Mouse (Mus musculus): ENCODE data around the gene Gabra5. TPM values are rescaled to one million over a fixed set of nuclear protein-coding genes. Genes with fewer than 3 reads are reported as not detected.

Gene Gabra5
- polyA plus RNA-seq, 1 experiment: not detected

DNA sequence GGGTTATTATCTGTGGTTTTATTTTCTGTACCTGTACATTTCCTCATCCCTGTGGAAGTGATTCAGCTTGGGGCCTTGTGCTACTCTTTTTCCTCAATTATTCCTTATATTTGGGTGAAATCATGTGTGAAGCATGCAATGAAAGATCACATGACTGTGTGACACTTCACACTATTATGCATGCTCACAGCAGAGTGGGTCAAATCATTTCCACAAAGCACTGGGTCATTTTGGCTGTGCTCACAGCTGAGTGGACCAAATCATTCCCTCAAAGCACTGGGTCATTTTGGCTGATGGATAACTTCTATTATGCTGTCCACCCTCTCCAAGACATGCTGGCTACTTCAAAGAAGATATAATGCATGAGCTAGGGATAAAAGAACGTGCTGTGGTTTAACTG lies 97.0 kb downstream of the Gabra5 start:
- Histone ChIP-seq H3K4me1 (ENCODE audit: control insufficient read depth, insufficient read depth, low read length) (no peaks in the 10 kb centered on the region), H3K36me3 (ENCODE audit: control insufficient read depth, insufficient read depth, low read length, poor library complexity, severe bottlenecking) (no peaks in the 10 kb centered on the region), H3K9ac (ENCODE audit: low read depth, poor library complexity, severe bottlenecking) (no peak overlapping the region), H3K9me3 (replicated peaks; ENCODE audit: control insufficient read depth, insufficient read depth, low read length, poor library complexity, severe bottlenecking) (no peaks in the 10 kb centered on the region; the same call in 1 of the 2 replicates), H3K4me3 (ENCODE audit: low read depth, low read length) (no peak overlapping the region), H3K27ac (ENCODE audit: insufficient read depth, low read length) (no peak overlapping the region), H3K27me3 (ENCODE audit: control insufficient read depth, insufficient read depth, low read length, poor library complexity, severe bottlenecking) (no peaks in the 10 kb centered on the region)
- no peak for TF ChIP-seq CTCF (IDR thresholded peaks at IDR 0.05; ENCODE audit: low read depth, low read length)
- no peak for TF ChIP-seq POLR2A (IDR thresholded peaks at IDR 0.05; ENCODE audit: insufficient read depth, low read length)
- TF ChIP-seq EP300 (IDR thresholded peaks at IDR 0.05; ENCODE audit: insufficient read depth, low read depth, low read length): no peak

DNA sequence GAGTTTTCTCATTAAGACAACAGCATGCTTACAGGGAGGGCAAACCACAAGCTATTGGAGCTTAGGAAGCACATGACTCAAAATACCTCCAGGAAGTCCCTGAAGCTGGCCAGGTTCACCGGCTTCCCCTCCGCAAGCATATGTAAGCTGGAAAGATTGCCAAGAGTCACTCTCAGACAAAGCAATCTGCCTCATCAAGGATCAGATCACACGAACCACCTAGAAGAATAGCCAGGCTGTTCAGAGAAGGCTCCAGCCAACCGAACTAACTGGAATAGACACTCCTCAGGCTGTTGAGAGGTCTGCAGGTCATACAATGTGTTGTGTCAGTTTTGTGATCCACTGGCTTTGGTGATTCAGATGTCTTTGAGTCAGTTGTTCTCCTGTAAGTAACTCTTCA lies 98.7 kb downstream of the Gabra5 start:
- TF ChIP-seq POLR2A (IDR thresholded peaks at IDR 0.05; ENCODE audit: insufficient read depth, low read length): no peak
- no peak for TF ChIP-seq CTCF (IDR thresholded peaks at IDR 0.05; ENCODE audit: low read depth, low read length)
- no peak for TF ChIP-seq EP300 (IDR thresholded peaks at IDR 0.05; ENCODE audit: insufficient read depth, low read depth, low read length)
- Histone ChIP-seq H3K27me3 (ENCODE audit: control insufficient read depth, insufficient read depth, low read length, poor library complexity, severe bottlenecking) (no peaks in the 10 kb centered on the region), H3K4me1 (ENCODE audit: control insufficient read depth, insufficient read depth, low read length) (no peaks in the 10 kb centered on the region), H3K9me3 (replicated peaks; ENCODE audit: control insufficient read depth, insufficient read depth, low read length, poor library complexity, severe bottlenecking) (no peaks in the 10 kb centered on the region; the same call in 1 of the 2 replicates), H3K9ac (ENCODE audit: low read depth, poor library complexity, severe bottlenecking) (no peak overlapping the region), H3K36me3 (ENCODE audit: control insufficient read depth, insufficient read depth, low read length, poor library complexity, severe bottlenecking) (no peaks in the 10 kb centered on the region), H3K27ac (ENCODE audit: insufficient read depth, low read length) (no peak overlapping the region), H3K4me3 (ENCODE audit: low read depth, low read length) (no peak overlapping the region)

DNA sequence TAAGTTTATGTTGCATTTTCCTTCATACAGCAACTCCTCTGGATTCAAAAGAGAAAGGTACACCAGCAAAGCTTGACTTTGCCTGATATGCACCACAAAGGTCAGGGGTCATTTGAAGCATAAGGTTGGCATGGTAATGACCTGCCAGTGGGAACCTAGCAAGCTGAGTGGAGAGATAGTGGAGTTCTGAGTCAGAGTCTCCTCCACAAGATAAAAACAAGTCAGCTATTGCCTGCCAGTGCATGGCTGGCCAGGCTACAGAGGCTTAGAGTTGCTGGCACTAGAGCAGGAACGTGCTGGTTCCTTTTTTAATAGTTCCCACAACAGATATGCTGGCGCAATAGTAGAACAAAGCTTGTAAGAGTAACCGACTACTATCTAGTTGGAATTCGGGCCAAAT lies 116.3 kb downstream of the Gabra5 start:
- Histone ChIP-seq H3K4me1 (ENCODE audit: control insufficient read depth, insufficient read depth, low read length) (no peaks in the 10 kb centered on the region), H3K27me3 (ENCODE audit: control insufficient read depth, insufficient read depth, low read length, poor library complexity, severe bottlenecking) (no peaks in the 10 kb centered on the region), H3K4me3 (ENCODE audit: low read depth, low read length) (no peak overlapping the region), H3K9ac (ENCODE audit: low read depth, poor library complexity, severe bottlenecking) (no peak overlapping the region), H3K9me3 (replicated peaks; ENCODE audit: control insufficient read depth, insufficient read depth, low read length, poor library complexity, severe bottlenecking) (no peaks in the 10 kb centered on the region), H3K27ac (ENCODE audit: insufficient read depth, low read length) (no peak overlapping the region), H3K36me3 (ENCODE audit: control insufficient read depth, insufficient read depth, low read length, poor library complexity, severe bottlenecking) (no peaks in the 10 kb centered on the region)
- TF ChIP-seq POLR2A (IDR thresholded peaks at IDR 0.05; ENCODE audit: insufficient read depth, low read length) (no peak), EP300 (IDR thresholded peaks at IDR 0.05; ENCODE audit: insufficient read depth, low read depth, low read length) (no peak)

DNA sequence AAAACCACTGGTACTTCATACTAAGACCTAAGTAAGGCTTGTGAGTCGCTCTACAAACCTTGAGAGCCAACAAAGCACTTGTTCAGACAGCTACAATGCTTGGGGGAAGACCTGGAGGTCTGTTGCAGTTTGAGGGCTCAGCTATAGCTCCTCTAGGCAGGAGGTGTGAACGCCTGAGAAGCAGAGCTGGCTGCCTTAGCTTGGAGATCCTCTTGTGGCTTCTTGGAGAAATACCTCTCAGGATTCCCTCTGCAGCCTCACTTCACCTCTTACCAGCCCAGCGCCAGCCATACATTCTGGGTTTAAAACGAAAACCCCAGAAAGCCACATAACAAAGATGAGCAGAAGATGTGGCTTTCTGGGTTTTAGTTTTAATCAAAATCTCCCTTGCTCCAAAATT lies 119.8 kb downstream of the Gabra5 start:
- H3K4me1 ChIP-seq (ENCODE audit: control insufficient read depth, insufficient read depth, low read length): no peaks in the 10 kb centered on the region
- TF ChIP-seq POLR2A (IDR thresholded peaks at IDR 0.05; ENCODE audit: insufficient read depth, low read length) (no peak), CTCF (IDR thresholded peaks at IDR 0.05; ENCODE audit: low read depth, low read length) (no peak), EP300 (IDR thresholded peaks at IDR 0.05; ENCODE audit: insufficient read depth, low read depth, low read length) (no peak)

DNA sequence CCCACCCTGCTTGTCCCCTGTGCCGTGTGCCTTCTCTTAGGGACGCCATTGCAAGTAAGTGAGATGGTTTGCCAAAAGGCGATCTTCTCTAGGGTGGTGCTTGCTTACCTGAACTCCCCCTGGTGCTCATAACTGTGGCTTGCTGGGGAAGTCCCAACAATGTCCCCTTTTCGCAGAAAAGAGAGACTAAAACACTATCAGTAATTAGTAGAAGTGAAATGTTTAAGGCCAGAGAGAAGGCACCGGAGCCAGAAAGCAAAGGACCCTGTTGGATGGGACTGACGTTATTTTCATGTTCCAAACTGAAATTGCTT lies 122.6 kb downstream of the Gabra5 start:
- Histone ChIP-seq H3K4me1 (ENCODE audit: control insufficient read depth, insufficient read depth, low read length) (no peaks in the 10 kb centered on the region), H3K9ac (ENCODE audit: low read depth, poor library complexity, severe bottlenecking) (peak overlapping the region; percentile 22; the same call in 1 of the 2 replicates), H3K9me3 (replicated peaks; ENCODE audit: control insufficient read depth, insufficient read depth, low read length, poor library complexity, severe bottlenecking) (no peaks in the 10 kb centered on the region), H3K36me3 (ENCODE audit: control insufficient read depth, insufficient read depth, low read length, poor library complexity, severe bottlenecking) (no peaks in the 10 kb centered on the region), H3K4me3 (ENCODE audit: low read depth, low read length) (peak overlapping the region; percentile 69), H3K27me3 (ENCODE audit: control insufficient read depth, insufficient read depth, low read length, poor library complexity, severe bottlenecking) (peaks cover 3% of the 10 kb centered on the region), H3K27ac (ENCODE audit: insufficient read depth, low read length) (no peak overlapping the region)
- no peak for TF ChIP-seq POLR2A (IDR thresholded peaks at IDR 0.05; ENCODE audit: insufficient read depth, low read length)
- no peak for TF ChIP-seq CTCF (IDR thresholded peaks at IDR 0.05; ENCODE audit: low read depth, low read length)
- no peak for TF ChIP-seq EP300 (IDR thresholded peaks at IDR 0.05; ENCODE audit: insufficient read depth, low read depth, low read length)

More for the DNA sequence above, 119.8 kb downstream of the Gabra5 start:
- H3K4me3 ChIP-seq (ENCODE audit: low read depth, low read length): no peak overlapping the region
- H3K9ac ChIP-seq (ENCODE audit: low read depth, poor library complexity, severe bottlenecking): no peak overlapping the region
- H3K9me3 ChIP-seq (replicated peaks; ENCODE audit: control insufficient read depth, insufficient read depth, low read length, poor library complexity, severe bottlenecking): no peaks in the 10 kb centered on the region
- peaks cover 3% of the 10 kb centered on the region for H3K27me3 ChIP-seq (ENCODE audit: control insufficient read depth, insufficient read depth, low read length, poor library complexity, severe bottlenecking)
- H3K27ac ChIP-seq (ENCODE audit: insufficient read depth, low read length): no peak overlapping the region
- H3K36me3 ChIP-seq (ENCODE audit: control insufficient read depth, insufficient read depth, low read length, poor library complexity, severe bottlenecking): no peaks in the 10 kb centered on the region

DNA sequence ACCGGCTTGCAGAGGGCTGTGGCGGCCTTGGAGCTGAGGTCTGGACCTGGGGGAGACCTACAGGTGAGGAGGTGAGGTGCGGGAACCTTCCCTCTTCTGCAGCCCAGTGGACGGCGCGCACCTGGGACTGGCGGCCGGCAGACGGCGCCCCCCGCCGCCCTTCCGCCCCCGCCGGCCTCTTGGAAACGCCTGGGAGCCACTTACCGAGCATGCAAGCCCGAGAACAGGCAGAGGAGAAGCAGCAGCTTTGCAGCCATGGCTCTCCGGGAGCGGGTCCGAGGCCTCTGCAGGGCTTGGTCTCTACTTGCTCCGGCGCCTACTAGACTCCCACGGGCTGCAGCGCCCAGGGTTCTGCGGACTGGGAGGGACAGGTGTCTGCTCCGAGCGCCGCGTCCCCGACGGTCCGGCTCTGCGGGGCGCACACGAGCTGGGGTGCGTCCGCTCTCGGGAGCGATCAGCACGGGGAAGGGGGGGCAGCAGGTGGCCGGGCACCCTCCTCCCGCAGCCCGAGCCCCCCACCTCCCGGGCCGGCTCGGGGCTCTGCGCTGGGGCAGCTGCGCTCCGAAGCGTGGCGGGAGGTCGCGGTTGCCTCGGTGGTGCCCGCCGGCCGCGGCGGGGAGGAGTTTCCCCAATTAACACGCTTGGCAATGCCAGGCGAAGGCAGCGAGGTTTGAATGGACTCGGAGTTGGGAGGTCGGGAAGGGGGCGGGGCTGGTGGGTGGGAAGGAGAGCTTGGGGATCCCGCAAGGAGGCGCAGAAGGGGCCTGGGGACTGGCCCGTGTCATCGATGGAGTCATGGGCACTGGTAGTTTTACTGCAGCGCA lies 123.1 kb downstream of the Gabra5 start, which contains the start of gene Gabrg3:
Gene Gabrg3, minus strand, starts transcription at position 672 of the 824 bp plus-strand sequence.
- H3K27ac ChIP-seq (ENCODE audit: insufficient read depth, low read length): no peak within 1 kb of the TSS

More for the DNA sequence above, 123.1 kb downstream of the Gabra5 start, which contains the start of gene Gabrg3:
- H3K9me3 ChIP-seq (replicated peaks; ENCODE audit: control insufficient read depth, insufficient read depth, low read length, poor library complexity, severe bottlenecking): no peaks in the 10 kb centered on the region
- H3K4me3 ChIP-seq (ENCODE audit: low read depth, low read length): peak within 1 kb of the TSS; percentile 69
- H3K36me3 ChIP-seq (ENCODE audit: control insufficient read depth, insufficient read depth, low read length, poor library complexity, severe bottlenecking): no peaks in the 10 kb centered on the region
- no peaks in the 10 kb centered on the region for H3K4me1 ChIP-seq (ENCODE audit: control insufficient read depth, insufficient read depth, low read length)
- TF ChIP-seq EP300 (IDR thresholded peaks at IDR 0.05; ENCODE audit: insufficient read depth, low read depth, low read length) (no peak), CTCF (IDR thresholded peaks at IDR 0.05; ENCODE audit: low read depth, low read length) (peak; percentile 31)
- peak within 1 kb of the TSS; percentile 22 for H3K9ac ChIP-seq (ENCODE audit: low read depth, poor library complexity, severe bottlenecking)
- H3K27me3 ChIP-seq (ENCODE audit: control insufficient read depth, insufficient read depth, low read length, poor library complexity, severe bottlenecking): peaks cover 3% of the 10 kb centered on the region

Data from ES-Bruce4 (cell line).